Mouse (Mus musculus): ENCODE data around the gene Dapp1.

DNA sequence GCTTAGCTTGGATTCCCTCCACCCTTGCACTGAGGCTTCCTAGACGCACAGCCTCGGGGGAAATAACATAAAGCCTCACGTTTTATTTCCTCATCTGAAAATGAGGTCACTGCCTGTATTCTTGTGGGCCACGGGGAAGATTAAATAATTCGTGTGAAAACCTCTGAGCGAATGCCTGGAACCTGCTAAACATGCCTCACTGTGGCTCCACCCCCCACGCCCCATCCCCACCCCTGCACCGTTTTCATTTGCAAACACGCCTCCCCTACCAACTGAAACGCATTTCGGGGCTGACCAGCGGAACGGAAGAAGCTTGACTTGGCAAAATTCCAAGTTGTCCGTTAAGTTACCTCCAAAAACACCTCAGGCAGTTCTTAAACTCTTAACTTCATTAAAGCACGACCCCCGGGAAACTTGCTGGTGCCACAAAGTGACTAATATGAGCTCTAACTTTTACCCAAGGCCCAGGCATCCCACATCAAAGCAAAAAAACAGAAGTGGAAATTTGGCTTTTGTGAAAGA lies 25.7 kb downstream of the Dapp1 start:
- TF ChIP-seq ZNF384 (IDR thresholded peaks at IDR 0.05; ENCODE audit: low read depth, low read length) (no peak), ELF1 (IDR thresholded peaks at IDR 0.05; ENCODE audit: low read depth, low read length) (no peak), MXI1 (IDR thresholded peaks at IDR 0.05; ENCODE audit: low read depth, low read length) (no peak)

Measured in CH12.LX (cell line).